Mouse (Mus musculus): ENCODE results near the gene Tom1l2.

GRCm38 (mm10) chr11:60383518-60383917, 30.8 kb upstream of the Tom1l2 start:
- TF ChIP-seq POLR2A (IDR thresholded peaks at IDR 0.05; ENCODE audit: control insufficient read depth, low read depth, low read length) = no peak
- TF ChIP-seq CTCF (IDR thresholded peaks at IDR 0.05; ENCODE audit: control insufficient read depth, insufficient read depth, insufficient replicate concordance, low read depth, low read length) = no peak

All from testis, adult 2 months (tissue).